8 mouse cellular contexts compared by ENCODE assay signal in genomic region chr8:120234866-120235265, GRCm38 (mm10). TPM values are rescaled to one million over a fixed set of nuclear protein-coding genes. Genes with fewer than 3 reads are reported as not detected.
DNase-seq lines count a peak whose midpoint lies in the region; ATAC-seq and TF ChIP-seq lines count a peak whose summit lies in the region.

No protein-coding gene starts in this region.

- no peaks in the 10 kb centered on the region for H3K9me3 ChIP-seq in intestine, embryonic 14.5 days (ENCODE audit: control insufficient read depth, low read length)
- no peaks in the 10 kb centered on the region for H3K9me3 ChIP-seq in intestine, postnatal 0 days (ENCODE audit: control insufficient read depth)
- no peaks in the 10 kb centered on the region for H3K9me3 ChIP-seq in embryonic facial prominence, embryonic 12.5 days
- no peaks in the 10 kb centered on the region for H3K9me3 ChIP-seq in limb, embryonic 13.5 days

- H3K36me3 ChIP-seq in intestine, embryonic 14.5 days (ENCODE audit: control insufficient read depth, insufficient read depth, low read length) = 0 out of 2 replicates have a peak, but pooled peaks cover 7% of the 10 kb centered on the region
- no peaks in the 10 kb centered on the region for H3K36me3 ChIP-seq in intestine, postnatal 0 days (ENCODE audit: control insufficient read depth, insufficient read depth)
- peaks cover 31% of the 10 kb centered on the region for H3K36me3 ChIP-seq in embryonic facial prominence, embryonic 12.5 days
- peaks cover 46% of the 10 kb centered on the region for H3K36me3 ChIP-seq in limb, embryonic 13.5 days

- H3K4me3 ChIP-seq in intestine, embryonic 14.5 days (ENCODE audit: low read depth, low read length) = no peak overlapping the region
- no peak overlapping the region for H3K4me3 ChIP-seq in intestine, postnatal 0 days (ENCODE audit: low read depth, low read length)
- H3K4me3 ChIP-seq in embryonic facial prominence, embryonic 12.5 days = no peak overlapping the region
- peak overlapping the region; percentile 7; the same call in 1 of the 2 replicates for H3K4me3 ChIP-seq in limb, embryonic 13.5 days

- no peak for ATAC-seq in intestine, embryonic 14.5 days (replicated peaks; ENCODE audit: low FRiP score, low TSS enrichment, low read depth)
- ATAC-seq in intestine, postnatal 0 days = no peak
- ATAC-seq in embryonic facial prominence, embryonic 12.5 days (ENCODE audit: insufficient number of reproducible peaks, insufficient read depth, low FRiP score, low TSS enrichment) = no peak
- no peak for ATAC-seq in limb, embryonic 13.5 days (ENCODE audit: low FRiP score, low read depth)

- peaks cover 49% of the 10 kb centered on the region for H3K4me1 ChIP-seq in intestine, embryonic 14.5 days (replicated peaks; ENCODE audit: control insufficient read depth, insufficient read depth, low read length)
- H3K4me1 ChIP-seq in intestine, postnatal 0 days (replicated peaks; ENCODE audit: control insufficient read depth, insufficient read depth, low read length) = 0 out of 2 replicates have a peak, but pooled peaks cover 3% of the 10 kb centered on the region
- peaks cover 51% of the 10 kb centered on the region for H3K4me1 ChIP-seq in embryonic facial prominence, embryonic 12.5 days
- peaks cover 58% of the 10 kb centered on the region for H3K4me1 ChIP-seq in limb, embryonic 13.5 days

- 48% methylated on average over 8 of the region's 8 CpGs for WGBS in intestine, embryonic 14.5 days
- 70% methylated on average over 8 of the region's 8 CpGs for WGBS in intestine, postnatal 0 days
- WGBS in embryonic facial prominence, embryonic 12.5 days = 64% methylated on average over 8 of the region's 8 CpGs
- WGBS in limb, embryonic 13.5 days = 41% methylated on average over 8 of the region's 8 CpGs

- DNase-seq in cerebellum, postnatal 10 days = peak; percentile 54 to 57
- no peak for DNase-seq in cerebellum, adult 11-12 months
- no peak for DNase-seq in intestine, embryonic 14.5 days (ENCODE audit: low spot score)
- DNase-seq in kidney, postnatal 25 days = no peak
- no peak for DNase-seq in thymus, adult 18-20 months

- H3K9ac ChIP-seq in intestine, embryonic 14.5 days (ENCODE audit: low read length) = no peak overlapping the region
- H3K9ac ChIP-seq in intestine, postnatal 0 days (ENCODE audit: low read depth, low read length) = no peak overlapping the region
- no peak overlapping the region for H3K9ac ChIP-seq in embryonic facial prominence, embryonic 12.5 days
- peak overlapping the region; percentile 36; the same call in 1 of the 2 replicates for H3K9ac ChIP-seq in limb, embryonic 13.5 days

- no peak overlapping the region for H3K4me2 ChIP-seq in intestine, embryonic 14.5 days (ENCODE audit: low read length)
- no peak overlapping the region for H3K4me2 ChIP-seq in intestine, postnatal 0 days (replicated peaks; ENCODE audit: low read depth)
- H3K4me2 ChIP-seq in embryonic facial prominence, embryonic 12.5 days (replicated peaks) = peak overlapping the region; percentile 24
- peak overlapping the region; percentile 98 for H3K4me2 ChIP-seq in limb, embryonic 13.5 days (replicated peaks)

- no peak for TF ChIP-seq CTCF in intestine, postnatal 0 days (IDR thresholded peaks at IDR 0.05; ENCODE audit: low read depth)

- no peaks in the 10 kb centered on the region for H3K27me3 ChIP-seq in intestine, embryonic 14.5 days (replicated peaks; ENCODE audit: control insufficient read depth, insufficient read depth, low read length)
- H3K27me3 ChIP-seq in intestine, postnatal 0 days (replicated peaks; ENCODE audit: control insufficient read depth, insufficient read depth, low read length) = peaks cover 6% of the 10 kb centered on the region
- 0 out of 2 replicates have a peak, but pooled peaks cover 6% of the 10 kb centered on the region for H3K27me3 ChIP-seq in embryonic facial prominence, embryonic 12.5 days
- no peaks in the 10 kb centered on the region for H3K27me3 ChIP-seq in limb, embryonic 13.5 days

- H3K27ac ChIP-seq in intestine, embryonic 14.5 days (ENCODE audit: low read depth) = peak overlapping the region; percentile 48; the same call in 1 of the 2 replicates
- no peak overlapping the region for H3K27ac ChIP-seq in intestine, postnatal 0 days (ENCODE audit: low read depth, low read length)
- 0 out of 2 replicates have a peak overlapping the region, but pooled peaks have one; percentile 30 for H3K27ac ChIP-seq in embryonic facial prominence, embryonic 12.5 days
- peak overlapping the region; percentile 72; the same call in 1 of the 2 replicates for H3K27ac ChIP-seq in limb, embryonic 13.5 days

RNA-seq across cellular contexts. Expression of gene Gse1, which starts 6.6 kb away (rescaled TPM):
- 13.3 and 16.7 TPM in 2 replicates for polyA plus RNA-seq in intestine, embryonic 14.5 days (2014; fragmentation: Nextera tagmentation; extraction: Ambion mirVana)
- 6.4 and 7.8 TPM in 2 replicates for polyA plus RNA-seq in intestine, postnatal 0 days (2015; fragmentation: Nextera tagmentation; extraction: Ambion mirVana)
- 10.6 and 12.3 TPM in 2 replicates for polyA plus RNA-seq in embryonic facial prominence, embryonic 12.5 days (2016; fragmentation: Nextera tagmentation; extraction: Ambion mirVana)
- 6.9 and 7.1 TPM in 2 replicates for polyA plus RNA-seq in limb, embryonic 13.5 days (2015; fragmentation: Nextera tagmentation; extraction: Ambion mirVana)

RNA-seq across cellular contexts. Expression of gene Fam92b, which starts 57.6 kb away (rescaled TPM):
- polyA plus RNA-seq in intestine, embryonic 14.5 days (2014; fragmentation: Nextera tagmentation; extraction: Ambion mirVana) = 1.5 and 1.6 TPM in 2 replicates
- 0.29 TPM in 1 of 2 replicates, not detected in the other for polyA plus RNA-seq in intestine, postnatal 0 days (2015; fragmentation: Nextera tagmentation; extraction: Ambion mirVana)
- polyA plus RNA-seq in embryonic facial prominence, embryonic 12.5 days (2016; fragmentation: Nextera tagmentation; extraction: Ambion mirVana) = 0.70 and 1.7 TPM in 2 replicates
- polyA plus RNA-seq in limb, embryonic 13.5 days (2015; fragmentation: Nextera tagmentation; extraction: Ambion mirVana) = not detected in 2 replicates

Comparison
In these comparisons a context has a peak if more than half of its experiments do, and no peak if none do; other contexts are left out.
1. DNase-seq: peak in cerebellum, postnatal 10 days (2 of 2); none in cerebellum, adult 11-12 months (single experiment), intestine, embryonic 14.5 days (single experiment), kidney, postnatal 25 days (0 of 2) and thymus, adult 18-20 months (0 of 2).
2. H3K4me2 ChIP-seq: peak in embryonic facial prominence, embryonic 12.5 days (single experiment) and limb, embryonic 13.5 days (single experiment); none in intestine, embryonic 14.5 days (single experiment) and intestine, postnatal 0 days (single experiment).